Mouse (Mus musculus) stomach, postnatal 0 days (tissue): ENCODE results near the gene Dstn. TPM values are rescaled to one million over a fixed set of nuclear protein-coding genes. Genes with fewer than 3 reads are reported as not detected.
A peak's percentile ranks its signal among the peaks of the same experiment; 100 is the strongest.

Source experiments
- ATAC-seq: fragments of 200-750 bp; cut with Nextera tagmentation; 2 replicates; pipeline ENCODE4 v1.8.0; 2017; ENCODE audit not compliant: low FRiP score, low TSS enrichment
- DNase-seq: peaks from one replicate; pipeline ENCODE4 v3.0.0-alpha.2; 2016; ENCODE audit warnings: low spot score
- H3K27ac ChIP-seq: fragments of 300-500 bp; sonication (generic); replicated peaks from 2 replicates; pipeline ENCODE4 v1.5.1; 2014; ENCODE audit warnings: mild to moderate bottlenecking, control low read depth
- H3K27me3 ChIP-seq: fragments of 300-500 bp; sonication (generic); 2 replicates; pipeline ENCODE4 v1.6.1; 2014; ENCODE audit warnings: low read length; ENCODE audit not compliant: control insufficient read depth, insufficient read depth
- H3K36me3 ChIP-seq: fragments of 300-500 bp; sonication (generic); 2 replicates; pipeline ENCODE4 v1.6.1; 2014; ENCODE audit warnings: low read length, mixed read lengths; ENCODE audit not compliant: control insufficient read depth, insufficient read depth
- H3K4me1 ChIP-seq: fragments of 300-500 bp; sonication (generic); replicated peaks from 2 replicates; pipeline ENCODE4 v1.6.1; 2014; ENCODE audit warnings: antibody characterized with exemption; ENCODE audit not compliant: control insufficient read depth, insufficient read depth
- H3K4me2 ChIP-seq: fragments of 300-500 bp; sonication (generic); replicated peaks from 2 replicates; pipeline ENCODE4 v1.6.1; 2014; ENCODE audit warnings: low read depth, mild to moderate bottlenecking, control low read depth, moderate library complexity
- H3K4me3 ChIP-seq: fragments of 300-500 bp; sonication (generic); 2 replicates; pipeline ENCODE4 v1.5.1; 2014; ENCODE audit warnings: low read depth, low read length, control low read depth
- H3K9ac ChIP-seq: fragments of 300-500 bp; sonication (generic); 2 replicates; pipeline ENCODE4 v1.6.1; 2014; ENCODE audit warnings: mild to moderate bottlenecking, low read length, control low read depth, mixed read lengths
- H3K9me3 ChIP-seq: fragments of 300-500 bp; sonication (generic); 2 replicates; pipeline ENCODE4 v1.6.1; 2016; ENCODE audit warnings: low read length; ENCODE audit not compliant: control insufficient read depth
- CTCF ChIP-seq: IDR thresholded peaks from 2 replicates; pipeline ENCODE4 v1.5.1; 2016; ENCODE audit warnings: antibody characterized with exemption, low read depth, mild to moderate bottlenecking, moderate library complexity
- EP300 ChIP-seq: optimal IDR thresholded peaks from 2 replicates; pipeline ENCODE3; 2016; ENCODE audit warnings: antibody characterized with exemption
- WGBS: fragments of 180-500 bp; shearing (Covaris S2); extraction: QIAGEN DNeasy Blood & Tissue Kit; methylation state at CpG from one replicate; pipeline ENCODE4 v1.1.7; 2014; 5-methylcytosine and 5-hydroxymethylcytosine counted together
- polyA plus RNA-seq: library from polyadenylated mRNA; unstranded; fragments of >200 nt; fragmentation: Nextera tagmentation; extraction: Ambion mirVana; gene quantifications from 2 replicates; pipeline ENCODE4 v1.2.1, GENCODE M21; 2015

The Dstn gene
- polyA plus RNA-seq, 1 experiment from 2014 or later: 971 TPM

DNA sequence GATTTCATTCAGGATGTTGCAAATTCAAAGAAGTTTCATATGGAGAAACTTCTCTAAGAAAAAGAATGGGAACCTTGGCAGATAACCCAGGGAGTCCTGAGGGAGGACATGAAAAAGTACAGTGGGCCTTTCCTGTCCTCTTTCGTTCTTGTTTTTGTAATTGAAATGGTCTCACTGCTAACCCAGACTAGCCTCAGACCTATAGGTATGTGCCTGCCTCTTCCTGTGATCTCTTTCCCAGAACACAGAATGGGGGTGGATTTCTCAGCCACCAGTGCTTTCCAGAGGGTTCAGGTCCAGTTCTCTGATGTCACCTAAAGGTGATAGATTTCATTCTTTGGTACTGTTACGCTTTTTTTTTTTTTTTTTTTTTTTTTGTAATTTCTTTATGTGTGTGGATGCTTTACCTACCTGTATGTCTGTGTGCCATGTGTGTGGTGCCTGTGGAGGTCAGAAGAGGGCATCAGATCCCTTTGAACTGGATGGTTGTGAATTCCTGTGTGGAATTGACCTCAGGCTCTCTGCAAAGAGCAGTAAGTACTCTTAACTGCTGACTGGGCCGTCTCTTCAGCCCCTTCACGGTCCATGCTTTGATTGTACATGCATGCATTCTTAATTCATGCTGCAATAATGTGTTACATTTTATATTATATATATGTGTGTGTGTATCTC, 3.8 kb downstream of the Dstn start:
- Histone ChIP-seq H3K9ac (no peak overlapping the region), H3K27ac (0 out of 2 replicates have a peak overlapping the region, but pooled peaks have one; percentile 30), H3K36me3 (no peaks in the 10 kb centered on the region), H3K4me1 (peaks cover 5% of the 10 kb centered on the region), H3K27me3 (no peaks in the 10 kb centered on the region), H3K9me3 (no peaks in the 10 kb centered on the region), H3K4me3 (peak overlapping the region; percentile 85; the same call in 1 of the 2 replicates), H3K4me2 (peak overlapping the region; percentile 50)
- TF ChIP-seq EP300: no peak
- peak; percentile 34; the same call in 1 of the 2 replicates for TF ChIP-seq CTCF
- no peak for DNase-seq
- ATAC-seq: no peak
- WGBS: 40% methylated on average over 4 of the region's 4 CpGs

DNA sequence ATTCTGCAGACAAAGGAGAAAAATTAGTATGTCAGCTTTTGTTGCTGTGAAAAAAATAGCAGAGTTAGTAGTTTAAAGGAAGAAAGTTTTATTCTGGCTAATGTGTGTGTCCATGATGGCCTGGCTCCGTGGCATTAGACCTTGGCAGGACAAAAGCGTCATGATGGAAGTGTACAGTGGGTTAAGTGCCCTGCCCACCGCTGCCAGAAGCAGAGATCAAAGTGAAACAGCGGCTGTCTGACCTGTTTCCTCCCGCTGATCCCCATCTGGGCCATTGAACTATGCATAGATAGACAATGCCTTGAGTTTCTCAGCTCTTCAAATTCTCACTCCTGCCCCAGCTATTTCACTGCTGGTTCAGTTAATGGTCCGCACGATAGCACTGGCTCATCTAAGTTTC, 9.0 kb downstream of the Dstn start:
- no peak overlapping the region for H3K4me3 ChIP-seq
- no peak overlapping the region for H3K27ac ChIP-seq
- TF ChIP-seq EP300 (no peak), CTCF (no peak)
- H3K9ac ChIP-seq: no peak overlapping the region
- H3K36me3 ChIP-seq: no peaks in the 10 kb centered on the region
- WGBS: 36% methylated on average over 7 of the region's 7 CpGs
- no peaks in the 10 kb centered on the region for H3K9me3 ChIP-seq
- peaks cover 8% of the 10 kb centered on the region; the same call in 1 of the 2 replicates for H3K4me1 ChIP-seq
- DNase-seq (no peak), ATAC-seq (no peak)
- H3K4me2 ChIP-seq: peak overlapping the region; percentile 9; the same call in 1 of the 2 replicates
- H3K27me3 ChIP-seq: no peaks in the 10 kb centered on the region

DNA sequence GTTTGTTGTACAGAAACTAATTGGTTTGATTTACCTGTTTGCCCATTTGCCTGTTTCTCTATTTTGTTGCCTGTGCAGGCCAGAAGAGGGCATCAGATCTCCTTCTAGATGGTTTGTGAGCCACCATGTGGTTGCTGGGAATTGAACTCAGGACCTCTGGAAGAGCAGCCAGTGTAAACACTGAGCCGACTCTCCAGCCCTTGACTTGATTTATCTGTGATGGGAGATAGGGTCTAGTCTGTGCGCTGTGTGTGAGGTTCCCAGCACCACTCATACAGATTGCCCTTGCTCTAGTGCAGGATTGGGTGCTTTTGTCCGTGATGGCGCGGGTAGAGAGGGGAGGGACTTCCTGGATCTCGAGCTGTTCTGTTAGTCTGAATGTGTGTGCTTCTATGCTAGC, 10.7 kb downstream of the Dstn start:
- H3K9ac ChIP-seq: no peak overlapping the region
- H3K27ac ChIP-seq: no peak overlapping the region
- H3K4me3 ChIP-seq: no peak overlapping the region
- H3K27me3 ChIP-seq: no peaks in the 10 kb centered on the region
- WGBS: 90% methylated on average over 6 of the region's 6 CpGs
- peaks cover 8% of the 10 kb centered on the region; the same call in 1 of the 2 replicates for H3K4me1 ChIP-seq
- peak; percentile 25 for TF ChIP-seq CTCF
- no peak for TF ChIP-seq EP300
- H3K36me3 ChIP-seq: no peaks in the 10 kb centered on the region
- H3K4me2 ChIP-seq: no peak overlapping the region
- DNase-seq: no peak
- ATAC-seq: no peak
- H3K9me3 ChIP-seq: no peaks in the 10 kb centered on the region

DNA sequence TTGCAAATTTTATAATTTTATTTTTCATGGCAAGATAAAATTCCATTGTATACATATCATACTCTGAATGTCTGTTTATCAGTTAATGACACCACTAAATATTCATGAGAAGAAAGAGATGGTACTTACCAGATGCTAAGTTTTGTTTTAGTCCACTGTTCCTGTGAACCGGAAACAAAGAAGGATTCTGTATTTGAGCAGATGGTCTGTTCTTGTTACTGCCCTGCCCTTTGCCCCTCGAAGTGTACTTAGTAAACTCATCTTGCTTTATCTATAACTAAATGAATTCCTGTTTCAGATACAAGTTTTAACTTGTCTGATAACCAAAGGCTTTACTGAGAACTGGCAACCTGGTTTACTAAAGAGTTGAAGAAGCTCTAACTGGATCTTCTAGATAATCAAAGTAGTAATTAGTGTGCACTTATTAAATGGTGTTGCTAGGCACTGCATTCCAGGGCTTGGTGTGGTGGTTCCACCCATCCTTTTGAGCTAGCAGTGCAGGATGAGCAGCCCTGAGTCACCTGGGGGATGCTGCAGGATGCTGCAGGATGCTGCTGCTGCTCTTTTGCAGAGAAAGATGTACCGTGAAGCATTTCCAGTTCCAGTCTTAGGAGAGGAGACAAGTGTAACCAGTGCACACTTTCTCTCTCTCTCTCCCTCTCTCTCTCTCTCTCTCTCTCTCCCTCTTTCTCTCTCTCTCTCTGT, 14.6 kb downstream of the Dstn start:
- WGBS: 33% methylated on average over 3 of the region's 3 CpGs
- Histone ChIP-seq H3K4me1 (0 out of 2 replicates have a peak, but pooled peaks cover 2% of the 10 kb centered on the region), H3K27ac (no peak overlapping the region), H3K36me3 (no peaks in the 10 kb centered on the region; the same call in 1 of the 2 replicates), H3K4me3 (no peak overlapping the region), H3K27me3 (no peaks in the 10 kb centered on the region), H3K9ac (no peak overlapping the region), H3K4me2 (no peak overlapping the region), H3K9me3 (no peaks in the 10 kb centered on the region)
- ATAC-seq (no peak), DNase-seq (no peak)
- TF ChIP-seq EP300: no peak
- TF ChIP-seq CTCF: no peak

DNA sequence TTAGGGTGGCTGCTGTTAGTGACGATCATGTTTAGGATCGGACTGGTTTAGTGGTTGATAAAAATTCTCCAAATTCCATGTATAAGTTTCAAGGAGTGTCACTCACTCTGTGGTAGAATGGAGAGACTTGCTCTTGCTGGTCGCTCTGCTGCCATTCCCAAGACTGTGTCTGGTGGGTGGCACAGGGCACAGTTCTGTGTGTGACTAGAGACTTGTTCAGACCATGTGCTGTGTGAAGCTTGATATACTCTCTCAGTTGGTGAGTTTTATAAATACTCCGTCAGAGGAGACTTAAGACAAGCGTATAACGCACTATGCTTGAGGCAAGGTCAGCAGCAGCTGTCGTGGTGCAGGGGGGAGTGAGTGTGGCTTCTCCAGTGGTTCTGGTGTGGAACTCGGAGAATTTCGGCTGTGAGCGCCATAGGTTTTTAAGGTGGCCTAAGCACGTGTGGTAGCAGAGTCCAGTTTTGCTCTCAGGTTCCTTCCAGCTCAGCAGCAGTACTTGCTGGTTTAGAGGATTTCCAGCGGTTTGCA, 17.3 kb downstream of the Dstn start:
- no peak overlapping the region for H3K4me2 ChIP-seq
- no peak for TF ChIP-seq CTCF
- no peak for TF ChIP-seq EP300
- H3K36me3 ChIP-seq: no peaks in the 10 kb centered on the region; the same call in 1 of the 2 replicates
- H3K4me3 ChIP-seq: no peak overlapping the region
- ATAC-seq: no peak
- H3K27ac ChIP-seq: no peak overlapping the region
- H3K9ac ChIP-seq: no peak overlapping the region
- H3K9me3 ChIP-seq: no peaks in the 10 kb centered on the region
- WGBS: 67% methylated on average over 12 of the region's 12 CpGs
- no peaks in the 10 kb centered on the region for H3K27me3 ChIP-seq
- no peak for DNase-seq
- H3K4me1 ChIP-seq: peaks cover 2% of the 10 kb centered on the region; the same call in 1 of the 2 replicates
